Mouse (Mus musculus) kidney, postnatal 4 days (tissue): Measurements from ENCODE around the gene Gmpr2.

Source experiments
- DNase-seq, 2 experiments: peaks; one replicate each; pipeline ENCODE4 v3.0.0; 2021; ENCODE audit warnings: mixed read lengths in 2 of 2

Gene Gmpr2

GRCm38 (mm10) chr14:55681160-55682117 is 9.7 kb downstream of the Gmpr2 start, which contains the start of gene Tinf2:
Gene Tinf2 (minus strand): TSS chr14:55681820.
- DNase-seq: peak; percentile 94 to 95

DNA sequence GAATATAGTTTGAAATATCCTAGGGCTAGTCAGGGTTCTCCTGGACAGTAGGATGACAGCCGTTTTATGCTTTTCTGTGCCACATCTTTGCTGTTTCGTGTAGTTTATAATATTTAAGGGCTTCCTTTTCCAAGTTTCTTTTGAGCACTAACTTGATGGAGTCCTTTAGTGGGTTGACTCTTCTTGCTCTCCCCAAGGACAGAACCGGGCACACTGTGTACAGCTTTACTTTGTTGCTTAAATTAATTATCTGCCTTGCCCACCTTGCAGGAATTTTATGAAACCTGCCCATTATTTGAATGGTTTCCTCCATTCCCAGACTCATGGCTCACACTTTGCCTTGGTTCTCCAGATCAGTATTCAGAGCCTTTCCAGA is 10.4 kb downstream of the Gmpr2 start:
- no peak for DNase-seq

- no peak for DNase-seq
Observed at GRCm38 (mm10) chr14:55689433-55689832, 17.7 kb downstream of the Gmpr2 start.

DNA sequence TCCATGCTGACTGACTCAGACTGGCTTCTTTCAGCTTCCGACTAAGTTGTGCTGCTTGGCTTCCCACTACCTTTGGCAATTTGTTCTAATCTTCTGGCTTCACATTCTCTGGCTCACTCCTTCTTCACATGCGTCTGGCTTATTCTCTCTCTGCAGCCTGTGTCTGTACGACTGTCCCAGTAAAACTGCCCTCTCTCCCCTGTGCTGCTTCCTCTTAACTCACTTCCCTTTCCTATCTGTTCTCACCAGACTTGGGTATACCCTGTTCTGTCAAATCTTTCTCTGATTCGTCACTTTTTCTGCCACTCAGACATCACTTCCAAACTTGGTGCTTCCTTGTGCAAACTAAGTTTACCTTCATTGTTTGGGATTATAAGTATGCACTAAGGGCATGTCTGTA is 25.5 kb downstream of the Gmpr2 start:
- DNase-seq: no peak

DNA sequence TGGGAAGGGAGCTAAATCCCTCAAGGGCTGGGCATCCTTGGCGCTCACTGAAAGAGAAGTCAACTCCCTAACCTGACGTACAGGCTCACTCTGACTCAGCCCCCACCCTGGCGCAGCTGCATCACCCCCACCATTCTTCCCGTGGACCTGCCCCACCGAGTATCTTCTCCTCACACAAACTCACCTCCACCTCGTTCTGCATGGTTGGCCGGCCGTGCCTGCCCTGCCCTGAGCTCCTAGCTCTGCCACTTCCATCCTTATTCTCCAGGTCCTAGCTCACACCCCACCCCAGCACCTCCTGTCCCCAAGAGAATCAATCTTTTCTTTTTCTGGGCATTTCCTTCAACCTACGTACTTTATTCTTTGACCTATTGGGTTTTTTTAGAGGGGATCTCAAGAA is 29.4 kb downstream of the Gmpr2 start:
- peak; percentile 26 to 39 for DNase-seq

GRCm38 (mm10) chr14:55702761-55703160 is 31.0 kb downstream of the Gmpr2 start:
- DNase-seq: no peak

DNA sequence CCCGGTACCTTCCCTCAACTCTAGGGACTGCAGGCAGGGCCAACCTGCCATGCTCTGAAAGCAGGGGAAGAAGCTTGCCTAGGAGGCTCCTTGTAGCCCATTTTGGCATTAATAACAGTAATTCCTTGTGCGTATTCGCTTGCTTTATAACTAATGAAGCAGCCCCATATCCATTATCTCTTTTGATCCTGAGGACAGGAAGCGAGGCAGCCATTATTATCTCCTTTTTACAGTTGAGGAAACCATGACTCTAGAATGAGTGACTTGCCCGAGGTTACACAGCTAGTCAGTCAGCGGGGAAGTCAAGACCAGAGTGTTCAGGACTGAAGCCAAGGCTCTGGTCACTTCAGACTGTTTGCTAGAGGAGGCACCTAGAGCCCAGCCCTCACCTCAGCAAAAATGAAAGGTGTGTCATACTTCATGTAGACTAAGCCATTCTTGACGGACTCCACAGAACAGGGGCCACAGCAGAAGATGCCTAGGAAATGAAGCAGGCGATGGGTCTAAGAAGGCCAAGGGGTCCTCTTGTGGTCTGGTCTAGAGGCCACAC is 34.4 kb downstream of the Gmpr2 start:
- DNase-seq: no peak

DNA sequence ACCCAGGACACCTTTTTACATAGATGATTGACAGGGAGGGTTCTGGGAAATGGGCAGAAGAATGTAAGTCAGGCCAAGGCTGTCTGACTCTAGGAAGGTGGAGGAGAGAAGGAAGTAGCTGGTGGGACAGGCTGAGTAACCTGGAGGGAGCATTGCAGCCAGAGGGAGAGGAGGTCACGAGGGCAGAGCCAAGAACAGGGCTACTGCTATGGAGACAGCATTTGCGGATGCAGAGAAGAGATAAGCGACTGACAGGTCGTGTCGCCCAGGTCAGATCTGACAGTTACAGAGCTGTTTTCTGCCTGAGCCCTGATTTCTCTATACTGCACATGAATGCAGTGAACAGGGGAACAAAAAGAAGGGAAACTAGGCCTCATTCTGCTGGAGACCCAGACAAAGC is 35.7 kb downstream of the Gmpr2 start:
- no peak for DNase-seq

GRCm38 (mm10) chr14:55709509-55709908 is 37.8 kb downstream of the Gmpr2 start:
- DNase-seq: no peak

DNA sequence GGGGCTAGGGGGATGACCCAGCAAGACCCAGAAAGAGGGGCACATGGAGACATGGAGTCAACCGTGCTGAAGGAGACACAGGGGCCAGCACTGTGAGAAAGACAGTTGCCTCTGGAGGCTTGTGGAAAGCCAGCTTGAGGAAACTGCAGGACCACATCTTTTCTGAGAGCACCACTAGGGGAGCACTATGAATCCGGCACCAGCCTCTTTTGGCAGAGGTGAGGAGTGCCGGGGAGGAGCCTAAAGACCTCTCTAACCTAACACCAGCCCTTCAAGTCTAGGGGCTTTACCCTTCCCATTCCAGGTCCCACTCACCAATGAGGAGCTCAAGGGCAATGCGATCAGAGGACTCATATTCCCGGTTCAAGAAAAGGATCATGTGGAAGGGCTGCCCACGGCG is 40.0 kb downstream of the Gmpr2 start:
- DNase-seq: no peak

- DNase-seq: peak; percentile 49 to 70
Observed at GRCm38 (mm10) chr14:55713007-55713728, 41.4 kb downstream of the Gmpr2 start.

GRCm38 (mm10) chr14:55713729-55714122 is 42.0 kb downstream of the Gmpr2 start, which contains the start of gene Tgm1:
Gene Tgm1 (minus strand): TSS chr14:55713926.
- no peak for DNase-seq

DNA sequence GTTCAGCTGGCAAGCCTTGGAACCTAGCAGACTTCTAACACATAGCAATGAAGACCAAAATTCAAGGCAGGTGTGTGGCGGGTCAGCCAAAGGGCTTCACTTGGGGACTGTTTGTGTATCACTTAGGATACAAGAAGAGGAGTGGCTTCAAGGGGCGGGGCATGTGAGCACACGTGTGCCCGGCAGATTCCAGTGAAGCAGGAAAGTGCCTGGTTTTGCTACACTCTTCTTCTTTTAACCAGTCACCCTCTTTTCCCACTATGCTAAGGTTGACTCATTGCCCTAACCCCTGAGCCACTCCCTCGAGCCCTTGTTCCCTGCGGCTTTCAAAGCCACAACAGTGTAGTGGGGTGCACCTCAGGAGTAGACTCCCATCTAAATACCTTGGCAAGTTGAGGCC is 43.2 kb downstream of the Gmpr2 start:
- peak in 1 of 2 experiments; percentile 24 for DNase-seq

- peak in 1 of 2 experiments; percentile 27 for DNase-seq
Observed at GRCm38 (mm10) chr14:55716271-55716670, 44.5 kb downstream of the Gmpr2 start.

GRCm38 (mm10) chr14:55716884-55717283 is 45.1 kb downstream of the Gmpr2 start:
- DNase-seq: peak; percentile 31 to 62

DNA sequence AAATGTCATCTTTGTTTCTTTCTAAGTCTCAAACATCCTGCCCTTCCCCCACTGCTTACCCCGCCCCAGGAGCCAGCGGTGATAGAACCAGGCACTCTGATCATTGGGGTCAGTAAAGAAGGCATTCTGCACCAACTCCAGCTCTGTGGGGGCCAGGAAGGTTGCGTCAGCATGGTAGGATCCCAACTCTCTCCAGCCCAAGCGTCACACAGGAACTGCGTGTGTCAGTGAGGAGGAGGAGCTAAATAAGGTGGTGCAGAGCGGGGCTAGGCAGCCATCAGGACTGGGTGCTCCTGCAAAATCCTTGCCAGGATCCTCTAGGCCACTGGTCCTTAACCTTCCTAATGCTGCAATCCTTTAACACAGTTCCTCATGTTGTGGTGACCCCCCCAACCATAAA is 48.0 kb downstream of the Gmpr2 start:
- no peak for DNase-seq

- DNase-seq: no peak
Observed at GRCm38 (mm10) chr14:55720666-55721065, 48.9 kb downstream of the Gmpr2 start.

- DNase-seq: peak; percentile 17 to 43
Observed at GRCm38 (mm10) chr14:55721076-55721475, 49.3 kb downstream of the Gmpr2 start.

GRCm38 (mm10) chr14:55721700-55722437 is 50.1 kb downstream of the Gmpr2 start, which contains the start of gene Rabggta:
Gene Rabggta (minus strand): TSS chr14:55722263.
- DNase-seq: peak; percentile 97

DNA sequence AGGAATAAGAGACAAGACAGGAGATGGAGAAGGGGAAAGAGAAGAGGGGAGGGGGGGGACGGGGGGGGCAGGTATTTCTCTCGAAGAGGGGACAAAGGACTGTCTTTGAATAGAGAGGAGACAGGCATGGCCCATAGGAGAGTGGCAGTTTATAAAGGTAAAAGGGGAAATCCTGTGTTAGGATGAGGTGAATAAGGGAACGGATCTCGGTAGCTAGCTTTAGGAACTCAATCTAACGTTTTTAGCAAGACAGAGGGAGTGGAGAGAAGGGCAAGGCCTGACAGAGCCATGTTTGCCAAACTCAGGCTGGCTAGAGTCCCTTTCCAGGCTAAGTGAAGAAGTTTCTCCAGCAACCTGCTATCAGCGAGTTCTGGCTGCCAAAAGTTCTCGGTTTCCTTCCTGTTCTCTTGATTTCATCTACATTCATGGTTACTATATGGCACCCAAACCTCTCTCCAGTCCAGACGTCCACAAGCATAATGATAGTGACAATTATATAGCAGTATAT is 50.8 kb downstream of the Gmpr2 start:
- no peak for DNase-seq

DNA sequence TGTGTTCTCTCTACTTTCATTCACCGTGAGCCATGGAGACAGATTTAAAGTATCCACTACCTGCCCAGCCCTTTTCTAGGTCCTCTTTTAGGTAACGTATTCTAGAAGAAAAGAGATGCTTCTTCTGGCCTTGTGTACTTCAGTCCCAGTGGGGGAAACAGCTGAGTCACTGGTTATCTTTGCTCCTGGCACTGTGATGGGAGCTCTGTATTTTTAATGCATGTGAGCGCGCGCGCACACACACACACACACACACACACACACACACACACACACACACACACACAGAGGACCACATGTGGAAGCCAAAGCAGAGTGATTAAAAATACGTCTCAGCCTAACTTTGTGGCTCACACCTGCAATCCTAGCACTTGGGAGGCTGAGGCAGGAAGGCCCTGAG is 51.7 kb downstream of the Gmpr2 start:
- DNase-seq: no peak

- DNase-seq: peak in 1 of 2 experiments; percentile 35
Observed at GRCm38 (mm10) chr14:55724411-55724871, 52.7 kb downstream of the Gmpr2 start.
